Mouse (Mus musculus) B cell, adult 2 months (primary cell): Measurements from ENCODE around the gene Nexn.

Experiments
- DNase-seq, 2 experiments: peaks; one replicate each; pipeline ENCODE4 v3.0.0; 2022

Nexn gene

DNA sequence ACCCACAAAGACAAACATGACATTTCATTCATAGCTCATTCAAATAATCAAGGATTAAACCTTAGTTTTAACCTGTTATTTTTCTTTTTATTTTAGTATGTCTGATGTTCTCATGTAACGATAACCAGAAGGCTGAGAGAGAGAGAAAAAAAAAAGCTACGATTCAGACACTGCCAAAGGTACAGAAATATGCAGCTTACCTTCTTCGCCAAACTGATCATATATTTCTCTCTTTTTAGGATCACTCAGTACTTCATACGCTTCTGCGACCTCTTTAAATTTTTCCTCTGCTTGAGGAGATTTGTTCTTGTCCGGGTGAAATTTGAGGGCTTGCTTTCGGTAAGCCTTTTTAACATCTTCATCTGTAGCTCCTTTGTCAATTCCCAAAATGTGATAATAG lies 73.0 kb downstream of the Nexn start:
- no peak for DNase-seq

GRCm38 (mm10) chr3:152192238-152192931 lies 73.8 kb downstream of the Nexn start:
- peak in 1 of 2 experiments; percentile 24 for DNase-seq

DNA sequence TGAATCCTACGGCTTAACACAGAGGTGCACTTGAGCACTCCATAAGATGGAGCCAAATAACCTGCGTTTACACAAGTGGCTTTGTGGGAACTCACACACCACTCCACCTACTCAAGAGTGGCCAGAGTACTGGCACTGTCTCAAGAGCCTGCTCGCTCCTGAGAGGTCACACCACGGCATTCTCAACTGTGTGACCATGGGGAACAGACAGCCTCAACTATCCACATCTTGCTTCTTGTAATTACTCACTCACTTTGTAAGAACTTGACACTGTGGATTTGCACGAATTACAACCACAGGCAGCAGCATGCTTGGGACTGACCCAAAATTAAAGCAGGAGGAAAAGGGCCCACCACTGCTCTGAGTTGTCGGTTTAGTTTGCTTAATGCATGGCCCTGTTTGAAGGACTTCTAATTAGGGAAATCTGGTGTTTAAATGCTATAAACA lies 74.3 kb downstream of the Nexn start:
- DNase-seq = peak; percentile 17 to 35

- no peak for DNase-seq
These were observed 75.3 kb downstream of the Nexn start for GRCm38 (mm10) chr3:152190679-152191477.

DNA sequence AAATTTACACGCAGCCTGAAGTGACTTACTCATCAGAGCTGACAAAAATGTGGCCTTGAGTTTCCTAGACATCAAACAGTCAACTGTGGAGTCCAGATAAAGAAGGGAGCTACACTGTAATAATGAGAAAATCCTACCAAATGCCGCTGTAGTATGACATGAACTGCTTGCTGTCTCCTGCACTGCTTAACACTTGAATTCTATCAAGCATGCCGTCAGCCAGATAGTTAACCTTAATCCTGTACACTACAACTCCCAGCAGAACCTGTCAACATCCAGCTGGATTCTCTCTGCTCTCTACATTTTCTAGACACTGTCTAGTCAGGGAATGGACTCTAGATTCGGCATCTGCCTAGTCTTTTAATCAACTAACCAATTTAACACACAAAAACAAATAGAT lies 76.8 kb downstream of the Nexn start:
- no peak for DNase-seq
